Mouse (Mus musculus): ENCODE data around the gene Tshz2.

DNA sequence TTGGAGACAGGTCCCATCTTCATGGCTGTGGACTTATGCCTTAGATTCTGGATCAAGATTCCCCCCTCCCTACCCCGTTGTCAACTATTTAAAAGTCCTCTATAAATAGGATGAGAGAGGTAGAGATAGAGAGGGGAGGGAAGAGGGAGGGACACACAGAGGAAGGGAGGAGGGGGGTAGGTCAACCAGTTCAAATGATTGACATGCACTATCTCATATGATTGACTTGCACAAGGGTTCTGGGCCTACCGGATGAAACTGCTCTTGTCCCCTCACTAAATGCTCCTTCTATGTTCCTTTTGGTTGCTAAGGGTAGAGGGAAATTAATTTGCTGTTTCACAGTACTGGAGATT lies 150.8 kb downstream of the Tshz2 start:
- TF ChIP-seq POLR2A (IDR thresholded peaks at IDR 0.05; ENCODE audit: borderline replicate concordance, insufficient read depth, low read length) (no peak), CTCF (IDR thresholded peaks at IDR 0.05; ENCODE audit: borderline replicate concordance, insufficient read depth, low read depth, low read length) (no peak)
